Mouse (Mus musculus): ENCODE measurements at regions not wholly inside any gene's neighbourhood (a gene's known extent, or its start where the extent isn't known, plus 50 kb on each side); places are given as distances from the start of the nearest gene placed in this dataset.

DNA sequence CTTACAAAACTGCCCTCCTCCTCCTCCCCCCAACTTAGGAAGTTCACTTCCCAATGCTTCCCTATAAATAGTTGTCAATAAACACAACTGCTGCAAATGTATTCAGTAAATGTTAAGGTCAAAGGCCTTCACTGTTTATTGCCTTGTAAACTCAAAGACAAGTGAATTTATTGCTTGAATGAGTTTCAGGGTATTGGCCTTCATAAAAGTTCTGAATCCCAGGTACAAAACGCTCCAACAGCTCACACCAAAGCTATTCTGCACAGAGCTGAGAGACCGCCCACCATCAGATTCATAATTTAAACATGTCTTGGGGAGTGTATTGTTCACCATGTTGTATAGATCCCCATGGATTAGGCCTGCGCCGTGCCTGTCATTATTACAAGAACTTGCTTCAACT is 53.9 kb upstream of the Cdkn3 start:
- Histone ChIP-seq H3K4me1 (ENCODE audit: control insufficient read depth in 2 of 2, insufficient read depth in 2 of 2, low read length in 2 of 2) (peaks cover 5 to 8% of the 10 kb centered on the region in 2 experiments; a peak in 3 of 4 replicates), H3K27ac (replicated peaks in 1 of 2; ENCODE audit: control insufficient read depth in 1 of 2, insufficient read depth in 1 of 2, low read depth in 2 of 2, low read length in 2 of 2) (no peak overlapping the region), H3K4me2 (ENCODE audit: low read length) (no peak overlapping the region), H3K9ac (ENCODE audit: low read length) (no peak overlapping the region), H3K9me3 (ENCODE audit: control insufficient read depth, low read length) (no peaks in the 10 kb centered on the region), H3K4me3 (ENCODE audit: control insufficient read depth in 1 of 2, insufficient read depth in 1 of 2, low read depth in 1 of 2, low read length in 2 of 2) (no peak overlapping the region), H3K36me3 (ENCODE audit: control insufficient read depth, insufficient read depth, low read length) (no peaks in the 10 kb centered on the region), H3K27me3 (ENCODE audit: control insufficient read depth, insufficient read depth, low read length) (no peaks in the 10 kb centered on the region; the same call in 1 of the 2 replicates)
- no peak for ATAC-seq (ENCODE audit: insufficient number of reproducible peaks, insufficient read depth, low FRiP score, low read depth)
- WGBS, result 93% methylated on average over 4 of the region's 4 CpGs

DNA sequence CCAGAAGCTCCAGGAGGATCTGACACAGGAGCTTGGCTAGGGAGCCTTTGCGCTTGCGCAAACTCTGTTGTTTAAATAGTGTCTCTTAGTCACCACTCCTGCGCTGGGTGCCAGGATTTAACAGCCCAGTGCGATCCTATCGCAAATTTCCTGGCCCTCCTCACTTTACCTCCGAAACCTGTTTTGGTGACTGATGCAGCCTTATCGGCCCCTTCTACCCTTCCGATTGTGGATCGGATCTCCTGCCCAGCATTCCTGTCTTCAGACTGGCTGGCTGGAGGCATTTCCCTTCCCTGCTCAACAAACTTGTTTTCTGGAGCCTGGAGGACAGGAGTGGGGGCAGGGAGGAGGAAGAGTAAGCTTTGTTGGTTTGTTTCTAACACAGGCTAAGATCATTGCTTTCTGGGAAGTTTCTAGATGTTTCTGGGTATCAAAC is 56.0 kb upstream of the Cdkn3 start:
- no peak overlapping the region for H3K9ac ChIP-seq (ENCODE audit: low read length)
- peaks cover 0 to 3% of the 10 kb centered on the region in 2 experiments; a peak in 1 of 4 replicates for H3K4me1 ChIP-seq (ENCODE audit: control insufficient read depth in 2 of 2, insufficient read depth in 2 of 2, low read length in 2 of 2)
- H3K27ac ChIP-seq (replicated peaks in 1 of 2; ENCODE audit: control insufficient read depth in 1 of 2, insufficient read depth in 1 of 2, low read depth in 2 of 2, low read length in 2 of 2), result no peak overlapping the region
- H3K36me3 ChIP-seq (ENCODE audit: control insufficient read depth, insufficient read depth, low read length), result no peaks in the 10 kb centered on the region
- WGBS, result 21% methylated on average over 9 of the region's 9 CpGs
- no peak for ATAC-seq (ENCODE audit: insufficient number of reproducible peaks, insufficient read depth, low FRiP score, low read depth)
- no peaks in the 10 kb centered on the region for H3K9me3 ChIP-seq (ENCODE audit: control insufficient read depth, low read length)
- peak overlapping the region; percentile 55 for H3K4me2 ChIP-seq (ENCODE audit: low read length)
- H3K4me3 ChIP-seq (ENCODE audit: control insufficient read depth in 1 of 2, insufficient read depth in 1 of 2, low read depth in 1 of 2, low read length in 2 of 2), result peak overlapping the region; percentile 21 to 29; a peak in 3 of 4 replicates
- H3K27me3 ChIP-seq (ENCODE audit: control insufficient read depth, insufficient read depth, low read length), result no peaks in the 10 kb centered on the region

DNA sequence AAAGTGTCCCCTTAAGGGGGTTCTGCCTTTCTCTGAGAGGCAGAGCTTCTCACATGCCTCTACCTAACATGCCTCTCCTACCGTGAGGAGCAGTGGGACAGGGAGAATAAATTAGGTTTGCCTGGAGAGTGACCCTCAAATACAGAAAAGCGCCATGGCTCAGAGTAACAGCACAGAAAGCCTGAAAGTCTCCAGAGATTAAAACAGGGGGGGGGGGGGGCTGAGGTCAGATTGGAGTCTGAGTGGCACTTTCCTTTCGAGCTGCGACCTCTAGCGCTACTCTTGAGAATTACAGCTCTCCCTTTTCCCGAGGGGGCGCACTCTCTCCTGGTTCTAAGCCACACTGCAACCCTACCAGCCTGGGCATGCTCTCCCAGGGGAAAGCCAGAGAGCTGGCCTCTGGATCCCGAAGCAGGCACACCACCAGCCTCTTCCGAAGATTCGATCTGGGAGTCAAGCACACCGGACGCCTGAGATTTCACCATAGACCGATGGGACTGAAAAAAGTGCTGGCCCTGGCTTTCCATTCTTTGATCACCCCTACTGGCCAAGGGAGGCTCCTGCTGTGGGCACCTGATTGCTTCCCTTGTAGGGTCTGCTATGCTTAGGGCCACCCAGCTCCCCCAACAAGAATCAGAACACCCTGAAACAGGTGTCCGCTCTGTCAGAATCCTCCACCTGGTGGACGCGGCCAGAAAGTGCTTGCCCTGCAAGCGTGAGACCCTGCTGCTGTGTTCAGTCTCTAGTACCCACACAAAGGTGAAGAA is 57.5 kb upstream of the Cdkn3 start:
- H3K9ac ChIP-seq (ENCODE audit: low read length), result no peak overlapping the region
- no peak overlapping the region for H3K4me2 ChIP-seq (ENCODE audit: low read length)
- H3K27ac ChIP-seq (replicated peaks in 1 of 2; ENCODE audit: control insufficient read depth in 1 of 2, insufficient read depth in 1 of 2, low read depth in 2 of 2, low read length in 2 of 2), result no peak overlapping the region
- no peaks in the 10 kb centered on the region for H3K36me3 ChIP-seq (ENCODE audit: control insufficient read depth, insufficient read depth, low read length)
- 32% methylated on average over 17 of the region's 17 CpGs for WGBS
- H3K27me3 ChIP-seq (ENCODE audit: control insufficient read depth, insufficient read depth, low read length), result no peaks in the 10 kb centered on the region
- no peak overlapping the region for H3K4me3 ChIP-seq (ENCODE audit: control insufficient read depth in 1 of 2, insufficient read depth in 1 of 2, low read depth in 1 of 2, low read length in 2 of 2)
- no peaks in the 10 kb centered on the region for H3K9me3 ChIP-seq (ENCODE audit: control insufficient read depth, low read length)
- no peak for ATAC-seq (ENCODE audit: insufficient number of reproducible peaks, insufficient read depth, low FRiP score, low read depth)
- H3K4me1 ChIP-seq (ENCODE audit: control insufficient read depth in 2 of 2, insufficient read depth in 2 of 2, low read length in 2 of 2), result peaks cover 0 to 3% of the 10 kb centered on the region in 2 experiments; a peak in 1 of 4 replicates

DNA sequence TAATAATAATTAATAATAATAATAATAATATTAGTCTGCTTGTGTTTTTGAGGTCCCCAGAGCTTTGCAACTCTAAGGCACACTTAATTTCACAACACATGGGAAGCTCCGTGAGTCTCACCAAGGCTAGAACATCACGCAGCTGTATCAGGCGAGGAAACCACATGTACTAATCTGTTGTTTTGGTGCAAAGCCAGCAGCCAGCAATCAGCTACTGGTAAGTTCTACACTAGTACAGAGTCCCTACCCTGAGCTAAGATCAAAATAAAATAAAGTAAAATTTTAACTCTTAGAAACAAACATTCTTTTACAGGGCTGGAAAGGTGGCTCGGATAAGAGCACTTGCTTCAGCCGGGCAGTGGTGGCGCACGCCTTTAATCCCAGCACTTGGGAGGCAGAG is 67.8 kb upstream of the Cdkn3 start:
- Histone ChIP-seq H3K9ac (ENCODE audit: low read length) (no peak overlapping the region), H3K9me3 (ENCODE audit: control insufficient read depth, low read length) (no peaks in the 10 kb centered on the region), H3K27me3 (ENCODE audit: control insufficient read depth, insufficient read depth, low read length) (no peaks in the 10 kb centered on the region), H3K4me2 (ENCODE audit: low read length) (no peak overlapping the region), H3K4me1 (ENCODE audit: control insufficient read depth in 2 of 2, insufficient read depth in 2 of 2, low read length in 2 of 2) (no peaks in the 10 kb centered on the region), H3K36me3 (ENCODE audit: control insufficient read depth, insufficient read depth, low read length) (no peaks in the 10 kb centered on the region), H3K4me3 (ENCODE audit: control insufficient read depth in 1 of 2, insufficient read depth in 1 of 2, low read depth in 1 of 2, low read length in 2 of 2) (no peak overlapping the region), H3K27ac (replicated peaks in 1 of 2; ENCODE audit: control insufficient read depth in 1 of 2, insufficient read depth in 1 of 2, low read depth in 2 of 2, low read length in 2 of 2) (no peak overlapping the region)
- 94% methylated on average over 7 of the region's 7 CpGs for WGBS
- no peak for ATAC-seq (ENCODE audit: insufficient number of reproducible peaks, insufficient read depth, low FRiP score, low read depth)

DNA sequence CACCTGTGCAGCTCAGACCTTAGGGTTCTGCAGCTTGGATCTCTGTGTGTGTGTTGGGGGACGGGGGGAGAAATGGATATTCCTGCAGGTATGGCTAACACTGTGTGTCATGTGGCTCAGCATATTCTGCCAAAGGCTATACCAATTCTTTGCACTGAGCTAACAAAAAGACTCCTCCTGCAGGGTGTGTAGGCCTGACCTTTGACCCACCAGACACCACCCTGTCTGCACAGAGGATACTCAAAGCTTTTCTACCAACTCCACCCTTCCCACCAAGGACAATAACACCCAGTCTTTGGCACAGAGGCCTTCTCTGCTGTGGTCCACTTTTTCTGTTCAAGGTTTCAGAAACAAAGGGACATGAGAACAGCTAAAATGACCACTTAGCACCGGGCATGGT is 68.3 kb upstream of the Cdkn3 start:
- H3K9ac ChIP-seq (ENCODE audit: low read length), result no peak overlapping the region
- no peak overlapping the region for H3K4me3 ChIP-seq (ENCODE audit: control insufficient read depth in 1 of 2, insufficient read depth in 1 of 2, low read depth in 1 of 2, low read length in 2 of 2)
- H3K27me3 ChIP-seq (ENCODE audit: control insufficient read depth, insufficient read depth, low read length), result no peaks in the 10 kb centered on the region
- no peak for ATAC-seq (ENCODE audit: insufficient number of reproducible peaks, insufficient read depth, low FRiP score, low read depth)
- H3K27ac ChIP-seq (replicated peaks in 1 of 2; ENCODE audit: control insufficient read depth in 1 of 2, insufficient read depth in 1 of 2, low read depth in 2 of 2, low read length in 2 of 2), result no peak overlapping the region
- H3K36me3 ChIP-seq (ENCODE audit: control insufficient read depth, insufficient read depth, low read length), result no peaks in the 10 kb centered on the region
- no peaks in the 10 kb centered on the region for H3K9me3 ChIP-seq (ENCODE audit: control insufficient read depth, low read length)
- WGBS, result 87% methylated on average over 2 of the region's 2 CpGs
- H3K4me1 ChIP-seq (ENCODE audit: control insufficient read depth in 2 of 2, insufficient read depth in 2 of 2, low read length in 2 of 2), result no peaks in the 10 kb centered on the region
- no peak overlapping the region for H3K4me2 ChIP-seq (ENCODE audit: low read length)

DNA sequence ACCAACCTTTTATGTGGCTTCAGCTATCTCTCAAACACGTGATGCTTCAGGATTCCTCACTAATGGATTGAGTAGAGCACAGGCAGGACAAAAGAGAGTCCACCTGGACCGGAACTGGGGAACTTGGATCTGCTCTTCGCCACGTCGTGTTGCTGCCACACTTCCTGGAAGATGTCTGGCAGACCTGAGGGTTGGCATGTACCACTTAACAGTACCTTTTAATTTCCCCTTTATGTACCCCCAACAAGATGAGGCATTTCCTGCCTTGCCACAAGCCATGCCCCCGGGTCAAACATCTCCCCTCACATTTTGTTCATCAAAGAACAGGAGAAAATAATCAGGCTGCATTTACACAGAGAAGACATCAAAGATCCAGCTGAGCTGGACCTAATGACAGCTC is 77.6 kb upstream of the Cdkn3 start:
- ATAC-seq (ENCODE audit: insufficient number of reproducible peaks, insufficient read depth, low FRiP score, low read depth), result no peak
- Histone ChIP-seq H3K4me1 (ENCODE audit: control insufficient read depth in 2 of 2, insufficient read depth in 2 of 2, low read length in 2 of 2) (peaks cover 0 to 7% of the 10 kb centered on the region in 2 experiments; a peak in 2 of 4 replicates), H3K27me3 (ENCODE audit: control insufficient read depth, insufficient read depth, low read length) (no peaks in the 10 kb centered on the region), H3K9me3 (ENCODE audit: control insufficient read depth, low read length) (no peaks in the 10 kb centered on the region), H3K4me2 (ENCODE audit: low read length) (no peak overlapping the region), H3K4me3 (ENCODE audit: control insufficient read depth in 1 of 2, insufficient read depth in 1 of 2, low read depth in 1 of 2, low read length in 2 of 2) (no peak overlapping the region), H3K27ac (replicated peaks in 1 of 2; ENCODE audit: control insufficient read depth in 1 of 2, insufficient read depth in 1 of 2, low read depth in 2 of 2, low read length in 2 of 2) (no peak overlapping the region), H3K9ac (ENCODE audit: low read length) (no peak overlapping the region), H3K36me3 (ENCODE audit: control insufficient read depth, insufficient read depth, low read length) (no peaks in the 10 kb centered on the region)
- WGBS, result 68% methylated on average over 6 of the region's 6 CpGs

DNA sequence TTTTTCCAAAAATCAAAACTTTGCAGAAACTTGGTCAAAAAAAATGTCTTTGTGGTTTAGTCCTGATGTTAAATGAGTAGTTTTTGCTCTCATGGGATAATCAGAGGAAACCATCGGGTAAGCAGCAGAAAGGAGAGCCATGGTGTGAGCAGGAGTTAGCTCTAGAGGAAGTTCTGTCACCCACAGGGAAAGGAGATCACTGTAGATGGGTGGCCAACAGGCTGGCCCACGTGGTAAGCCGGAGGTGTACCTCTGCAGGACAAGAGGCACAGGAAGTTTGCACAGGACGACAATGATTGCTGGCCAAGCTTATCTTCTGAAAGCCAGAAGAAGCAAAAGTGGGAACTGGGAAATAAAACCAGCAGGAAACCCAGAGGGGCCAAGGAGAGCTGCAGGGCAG is 81.4 kb upstream of the Cdkn3 start:
- H3K27ac ChIP-seq (replicated peaks in 1 of 2; ENCODE audit: control insufficient read depth in 1 of 2, insufficient read depth in 1 of 2, low read depth in 2 of 2, low read length in 2 of 2), result no peak overlapping the region
- 45% methylated on average over 4 of the region's 4 CpGs for WGBS

More for the DNA sequence above, 81.4 kb upstream of the Cdkn3 start:
- Histone ChIP-seq H3K36me3 (ENCODE audit: control insufficient read depth, insufficient read depth, low read length) (no peaks in the 10 kb centered on the region), H3K4me1 (ENCODE audit: control insufficient read depth in 2 of 2, insufficient read depth in 2 of 2, low read length in 2 of 2) (peaks cover 8 to 13% of the 10 kb centered on the region in 2 experiments), H3K9me3 (ENCODE audit: control insufficient read depth, low read length) (no peaks in the 10 kb centered on the region), H3K27me3 (ENCODE audit: control insufficient read depth, insufficient read depth, low read length) (no peaks in the 10 kb centered on the region), H3K4me2 (ENCODE audit: low read length) (no peak overlapping the region), H3K4me3 (ENCODE audit: control insufficient read depth in 1 of 2, insufficient read depth in 1 of 2, low read depth in 1 of 2, low read length in 2 of 2) (no peak overlapping the region), H3K9ac (ENCODE audit: low read length) (no peak overlapping the region)
- no peak for ATAC-seq (ENCODE audit: insufficient number of reproducible peaks, insufficient read depth, low FRiP score, low read depth)
